Mouse (Mus musculus) heart, postnatal 4 days (tissue): Measurements from ENCODE around the gene Cdx2. TPM values are rescaled to one million over a fixed set of nuclear protein-coding genes. Genes with fewer than 3 reads are reported as not detected.
A peak's percentile ranks its signal among the peaks of the same experiment; 100 is the strongest.

Experiments
- DNase-seq: peaks from one replicate; pipeline ENCODE4 v3.0.0; 2021
- total RNA-seq, 2 experiments: library from RNA; stranded (reverse); gene quantifications; 2 replicates each; pipeline ENCODE4 v1.2.3; 2021

The Cdx2 gene
- total RNA-seq, 2 experiments from 2014 or later: not detected

DNA sequence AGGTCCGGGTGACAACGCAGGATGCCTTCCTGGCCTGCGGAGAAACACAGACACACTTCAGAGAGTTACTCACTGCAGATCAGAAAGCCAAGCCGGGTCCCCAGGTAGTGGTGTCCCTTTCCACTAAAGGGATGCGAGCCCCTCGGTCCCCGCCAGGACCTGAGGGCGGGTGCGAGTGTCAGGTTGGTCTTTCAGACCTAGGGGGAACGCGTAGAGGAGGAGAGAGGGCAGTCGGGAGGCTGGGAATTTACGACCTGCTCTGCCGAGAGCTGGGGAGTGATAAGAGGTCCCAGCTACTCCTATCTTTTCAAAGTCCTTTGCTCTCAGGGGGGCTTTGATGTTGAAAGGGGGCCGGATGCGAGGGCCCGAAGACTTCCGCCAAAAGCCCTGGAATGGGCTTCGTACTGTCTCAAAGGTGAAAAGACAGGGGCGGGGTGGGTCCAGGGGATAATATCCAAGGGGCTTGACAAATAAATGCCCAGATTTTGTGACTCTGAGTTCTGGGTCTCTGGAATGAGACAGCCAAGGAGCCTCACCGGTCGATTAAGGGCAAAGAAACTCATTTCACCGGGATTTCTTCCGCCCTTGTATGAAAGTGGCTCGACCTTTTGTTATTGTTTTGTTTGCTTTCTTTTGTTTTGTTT, 8.5 kb upstream of the Cdx2 start:
- no peak for DNase-seq

DNA sequence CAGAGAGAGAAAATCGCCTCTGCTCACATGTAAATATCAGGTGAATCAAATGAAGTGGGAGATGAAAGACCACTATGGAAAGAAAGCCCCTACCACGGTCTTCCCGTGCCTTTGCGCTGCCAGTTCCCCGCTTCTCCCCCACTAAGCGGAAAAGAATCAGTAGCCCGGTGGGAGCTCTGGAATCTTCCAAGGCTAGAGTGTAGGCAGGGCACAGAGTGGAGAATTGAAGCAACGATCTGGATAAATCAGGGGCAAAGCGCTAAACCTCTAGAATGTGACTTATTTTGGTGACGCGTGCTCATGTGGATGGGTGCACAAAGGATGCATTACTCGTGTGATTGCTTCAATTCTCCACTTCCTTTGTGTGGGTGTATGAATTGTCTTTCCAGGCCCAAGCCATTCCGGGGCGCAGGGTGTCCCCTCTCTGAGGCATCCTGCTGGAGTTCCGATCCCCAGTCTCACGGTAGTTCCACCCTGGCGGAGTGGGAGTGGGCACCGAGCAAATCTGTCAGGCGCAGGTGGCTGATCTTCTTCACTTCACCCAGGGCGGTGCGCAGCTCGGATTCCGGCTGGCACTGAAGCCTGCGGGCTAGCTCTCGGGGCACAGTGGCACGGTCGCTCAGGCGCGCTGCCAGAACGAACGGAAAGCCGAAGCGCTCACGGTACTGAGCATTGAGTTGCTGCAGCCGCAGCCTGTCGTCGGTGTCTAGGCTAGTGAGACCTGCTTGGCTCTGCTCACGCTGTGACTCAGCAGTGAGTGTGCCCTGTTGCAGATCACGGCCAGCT, 7.8 kb upstream of the Cdx2 start:
- no peak for DNase-seq

DNA sequence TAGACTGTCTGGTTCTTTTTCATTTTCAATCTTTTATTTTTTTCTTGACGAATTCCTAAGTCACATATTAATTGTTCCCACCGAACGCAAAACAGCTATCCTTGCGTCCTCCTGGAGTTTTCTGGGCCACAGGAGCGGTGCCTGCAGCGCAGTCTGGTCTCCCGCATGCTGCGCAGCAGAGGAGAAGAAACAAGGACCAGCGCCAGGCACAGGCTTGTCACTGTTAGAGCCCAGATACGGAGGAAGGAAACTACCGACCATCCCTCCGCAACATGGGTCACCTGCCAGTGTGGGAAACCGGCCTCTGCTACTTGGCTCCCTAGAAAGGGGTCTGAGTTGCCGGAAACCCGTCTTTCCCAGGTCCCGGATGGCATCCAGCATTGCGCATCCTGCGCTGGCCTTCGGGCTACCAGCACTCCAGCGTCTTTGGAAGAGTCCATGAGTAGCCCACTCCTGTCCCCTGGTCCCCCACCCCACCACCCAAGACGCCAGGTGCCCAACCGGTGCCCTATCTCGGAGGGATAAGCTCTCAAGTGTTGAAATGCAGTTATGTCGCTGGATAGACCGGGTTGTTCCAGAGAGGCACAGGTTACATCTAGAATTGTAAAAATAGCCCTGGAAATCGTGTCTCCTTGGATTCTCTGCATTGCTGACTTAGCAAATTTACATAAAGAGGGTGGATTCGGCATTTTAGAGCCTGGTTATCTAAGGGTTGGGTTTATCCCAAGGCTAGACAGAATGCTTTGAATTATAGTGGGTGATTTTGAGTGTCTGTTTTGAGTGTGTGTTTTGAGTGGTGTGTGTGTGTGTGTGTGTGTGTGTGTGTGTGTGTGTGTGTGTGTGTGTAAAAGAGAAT, 6.0 kb upstream of the Cdx2 start:
- DNase-seq: no peak

DNA sequence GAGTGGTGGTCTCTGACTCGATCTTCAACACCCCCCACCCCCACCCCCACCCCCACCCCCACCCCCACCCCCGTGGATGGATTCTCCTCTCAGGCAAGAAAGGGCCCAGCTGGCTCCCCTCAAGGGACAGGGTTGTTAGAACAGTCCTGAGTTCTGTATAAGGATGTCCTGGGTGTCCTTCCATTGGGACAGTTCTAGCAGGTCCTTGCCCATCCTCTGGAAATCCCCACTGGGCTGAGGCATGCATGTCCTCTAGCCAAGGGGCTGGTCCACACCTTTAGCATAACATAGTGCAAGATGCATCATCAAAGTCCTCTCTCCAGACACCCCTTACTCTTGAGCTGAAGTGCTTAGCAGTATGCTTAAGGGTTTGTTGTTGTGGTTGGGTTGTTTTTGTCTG, 2.7 kb upstream of the Cdx2 start:
- DNase-seq: no peak

DNA sequence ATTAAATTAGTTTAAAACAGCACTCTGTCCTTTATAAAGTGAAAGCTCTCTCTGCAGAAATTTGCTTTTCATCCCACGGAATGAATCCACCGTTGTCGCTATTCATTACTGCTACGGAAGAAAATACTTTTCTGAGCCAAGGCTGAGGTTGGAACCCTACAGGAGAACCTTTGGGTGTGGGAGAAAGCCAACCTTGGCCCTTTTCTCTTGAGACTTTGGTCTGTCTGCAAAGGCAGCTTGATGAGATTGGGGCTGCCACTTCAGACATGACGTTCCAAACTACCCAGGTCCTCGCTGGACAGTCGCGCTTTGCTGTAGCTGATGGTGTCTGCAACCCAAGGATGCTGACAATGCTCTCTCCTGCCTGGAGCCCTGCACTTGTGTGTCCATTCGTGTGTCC, 1.4 kb upstream of the Cdx2 start:
- DNase-seq: no peak

DNA sequence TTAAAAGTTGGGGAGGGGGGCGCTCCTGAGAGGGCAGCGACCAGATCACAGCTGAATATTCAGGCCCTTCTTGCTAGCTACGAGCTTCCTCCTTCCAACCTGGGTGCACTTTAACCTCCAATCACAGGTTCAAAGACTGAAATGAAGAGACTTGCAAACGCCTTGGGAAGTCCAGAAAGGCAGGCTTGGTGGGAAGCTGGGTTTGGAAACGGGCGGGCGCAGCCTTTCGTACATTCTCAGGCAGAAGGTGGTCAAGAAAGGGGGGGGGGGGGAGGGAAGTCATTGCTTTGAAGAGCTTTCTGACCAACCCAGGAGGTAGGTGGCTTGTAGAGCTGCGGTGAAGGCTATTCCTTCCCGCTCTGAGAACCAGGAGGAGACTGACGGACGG, 322 bp upstream of the Cdx2 start:
- no peak for DNase-seq

DNA sequence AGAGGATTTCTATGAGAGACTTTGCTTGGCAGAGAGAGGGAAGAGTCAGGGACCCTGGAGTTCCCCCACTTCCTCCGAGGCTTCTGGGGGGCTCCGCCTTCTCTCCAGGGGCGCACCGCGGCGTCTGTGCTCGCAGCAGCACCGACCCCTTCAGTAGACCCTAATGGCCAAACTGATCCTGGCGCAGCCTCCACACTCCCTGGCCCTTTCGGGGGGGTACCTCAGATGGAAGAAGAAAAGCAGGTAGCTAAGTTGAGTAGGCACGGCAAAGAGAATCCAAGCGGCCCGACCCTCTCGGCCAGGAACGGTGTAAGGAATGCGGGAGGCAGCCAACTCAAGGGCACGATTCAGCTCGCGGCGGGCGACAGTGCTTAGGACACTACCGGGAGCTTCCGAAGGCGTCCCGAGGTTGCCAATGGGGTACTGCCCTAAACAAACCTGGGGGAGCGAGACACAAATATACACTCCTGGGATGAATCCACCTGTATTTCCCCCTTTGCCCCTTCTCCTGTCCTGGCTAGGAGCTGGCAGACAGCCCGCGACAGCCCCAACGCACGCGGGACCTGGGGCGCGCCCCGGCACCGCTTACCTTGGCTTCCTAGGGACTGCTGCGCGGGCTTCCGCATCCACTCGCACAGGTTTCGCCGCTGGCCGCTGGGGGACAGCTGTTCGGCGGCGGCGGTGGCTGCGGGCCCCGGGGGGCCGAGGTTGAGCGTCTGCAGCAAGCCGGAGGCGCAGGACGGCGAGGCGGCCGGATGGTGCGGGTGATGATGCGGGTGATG, 1.0 kb downstream of the Cdx2 start:
- no peak for DNase-seq

DNA sequence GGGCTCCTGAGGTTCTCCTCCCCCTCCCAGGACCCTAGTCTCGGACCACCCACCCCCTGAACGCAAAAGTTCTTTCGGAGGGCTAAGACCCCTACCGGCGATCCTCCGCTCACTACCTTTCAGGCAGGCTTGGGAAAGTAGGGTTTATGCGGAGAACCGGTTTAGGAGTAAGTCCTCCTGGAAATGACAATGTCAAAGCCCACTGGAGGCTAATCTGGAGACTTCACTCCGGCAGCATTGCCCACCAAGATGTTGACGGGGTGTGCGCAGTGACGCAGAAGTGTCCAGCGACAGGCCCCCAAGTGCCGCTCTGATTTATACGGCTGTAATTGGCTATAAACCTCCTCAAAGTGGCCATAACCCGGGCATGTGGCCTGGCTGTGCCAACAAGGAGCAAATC, 1.9 kb downstream of the Cdx2 start:
- no peak for DNase-seq

DNA sequence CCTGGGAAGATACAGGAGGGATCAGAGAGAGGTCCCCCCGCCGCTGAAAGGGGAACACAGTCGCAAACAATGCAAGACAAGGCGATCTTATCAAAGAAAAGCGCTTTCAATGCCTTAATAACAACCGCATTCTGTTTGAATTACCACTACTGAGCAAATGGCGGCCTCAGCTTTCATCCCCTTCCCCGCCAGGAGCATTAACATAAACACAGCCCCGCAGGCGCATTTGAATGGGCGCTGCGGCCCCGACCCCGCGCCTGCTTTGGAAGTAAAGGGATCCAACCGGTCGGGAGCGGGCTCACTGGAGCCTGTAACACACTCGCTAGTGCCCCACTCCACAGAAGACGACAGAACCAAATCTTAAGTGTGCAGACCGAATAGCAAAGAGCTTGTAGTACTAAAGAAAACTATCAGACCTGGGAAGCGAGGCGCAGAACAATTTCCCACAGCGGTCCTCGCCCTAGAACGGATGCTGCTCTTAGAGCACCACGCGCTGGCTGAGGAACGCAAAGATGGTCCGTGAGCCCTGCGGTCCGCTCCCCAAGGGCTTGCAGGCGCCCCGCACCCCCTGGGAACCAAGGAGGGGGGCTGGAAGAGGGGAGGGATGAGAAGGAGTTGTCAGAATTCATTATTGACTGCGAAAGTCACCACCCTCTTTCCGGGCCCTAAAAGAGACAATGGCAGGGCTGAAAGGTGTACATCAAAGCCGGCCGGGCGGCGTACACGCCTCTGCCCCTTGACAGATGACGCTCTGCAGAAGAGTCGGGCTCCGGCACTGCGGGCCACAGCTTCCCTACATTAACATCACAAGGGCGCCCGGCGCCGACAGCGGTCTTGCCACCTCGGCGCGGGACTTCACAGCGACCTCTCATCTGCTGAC, 2.6 kb downstream of the Cdx2 start:
- DNase-seq: no peak

DNA sequence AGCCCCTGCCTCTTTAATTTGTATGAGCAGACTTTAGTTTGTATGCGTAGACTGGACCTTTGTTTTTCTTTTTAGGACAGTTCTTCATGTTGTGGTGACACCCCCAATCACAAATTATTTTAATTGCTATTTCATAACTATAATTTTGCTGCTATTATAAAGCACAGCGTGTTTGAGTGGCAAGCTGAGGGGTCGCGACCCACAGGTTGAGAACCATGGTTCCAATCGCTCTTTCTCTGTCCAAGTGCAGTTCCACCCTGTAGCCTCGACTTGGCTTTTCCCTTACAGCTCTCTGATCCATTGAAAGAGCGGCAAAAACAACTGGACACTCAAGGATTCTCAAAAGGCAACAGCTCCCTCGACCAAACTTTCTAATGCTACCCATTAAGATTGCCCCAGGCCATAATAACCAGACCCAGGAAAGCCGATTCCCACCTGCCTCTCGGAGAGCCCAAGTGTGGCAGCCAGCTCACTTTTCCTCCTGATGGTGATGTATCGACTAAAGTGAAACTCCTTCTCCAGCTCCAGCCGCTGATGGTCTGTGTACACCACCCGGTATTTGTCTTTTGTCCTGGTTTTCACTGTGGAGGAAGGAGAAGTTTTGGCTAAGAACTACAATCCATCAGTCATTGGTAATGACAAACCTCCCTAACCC, 4.2 kb downstream of the Cdx2 start:
- no peak for DNase-seq

DNA sequence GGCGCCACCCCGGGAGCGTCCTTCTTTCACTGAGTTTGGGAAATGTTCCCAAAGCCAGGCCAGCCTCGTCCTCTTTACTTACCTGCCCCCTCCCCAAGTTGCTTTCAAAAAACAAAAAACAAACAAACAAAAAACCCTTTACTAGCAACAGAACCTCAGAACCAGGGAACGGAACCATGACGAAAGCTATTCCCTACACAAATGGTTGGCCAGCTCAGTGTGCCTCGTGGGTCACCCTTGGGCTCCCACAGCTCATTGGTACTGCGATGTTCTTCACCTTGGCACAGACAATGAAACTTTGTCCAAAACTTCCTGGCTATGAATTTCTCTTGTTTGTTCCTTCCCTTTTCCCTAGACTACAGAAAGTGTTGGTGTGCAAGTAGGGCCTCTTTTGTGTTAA, 4.9 kb downstream of the Cdx2 start:
- DNase-seq: no peak

DNA sequence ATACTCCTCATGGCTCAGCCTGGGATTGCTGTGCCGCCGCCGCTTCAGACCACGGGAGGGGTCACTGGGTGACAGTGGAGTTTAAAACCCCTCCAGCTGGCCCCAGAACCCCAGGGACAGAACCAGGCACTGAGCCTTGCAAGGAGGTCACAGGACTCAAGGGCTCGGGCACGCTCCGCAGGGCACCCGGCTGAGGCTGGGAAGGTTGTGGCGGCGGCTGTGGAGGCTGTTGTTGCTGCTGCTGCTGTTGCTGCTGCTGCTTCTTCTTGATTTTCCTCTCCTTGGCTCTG, 5.3 kb downstream of the Cdx2 start:
- DNase-seq: no peak

DNA sequence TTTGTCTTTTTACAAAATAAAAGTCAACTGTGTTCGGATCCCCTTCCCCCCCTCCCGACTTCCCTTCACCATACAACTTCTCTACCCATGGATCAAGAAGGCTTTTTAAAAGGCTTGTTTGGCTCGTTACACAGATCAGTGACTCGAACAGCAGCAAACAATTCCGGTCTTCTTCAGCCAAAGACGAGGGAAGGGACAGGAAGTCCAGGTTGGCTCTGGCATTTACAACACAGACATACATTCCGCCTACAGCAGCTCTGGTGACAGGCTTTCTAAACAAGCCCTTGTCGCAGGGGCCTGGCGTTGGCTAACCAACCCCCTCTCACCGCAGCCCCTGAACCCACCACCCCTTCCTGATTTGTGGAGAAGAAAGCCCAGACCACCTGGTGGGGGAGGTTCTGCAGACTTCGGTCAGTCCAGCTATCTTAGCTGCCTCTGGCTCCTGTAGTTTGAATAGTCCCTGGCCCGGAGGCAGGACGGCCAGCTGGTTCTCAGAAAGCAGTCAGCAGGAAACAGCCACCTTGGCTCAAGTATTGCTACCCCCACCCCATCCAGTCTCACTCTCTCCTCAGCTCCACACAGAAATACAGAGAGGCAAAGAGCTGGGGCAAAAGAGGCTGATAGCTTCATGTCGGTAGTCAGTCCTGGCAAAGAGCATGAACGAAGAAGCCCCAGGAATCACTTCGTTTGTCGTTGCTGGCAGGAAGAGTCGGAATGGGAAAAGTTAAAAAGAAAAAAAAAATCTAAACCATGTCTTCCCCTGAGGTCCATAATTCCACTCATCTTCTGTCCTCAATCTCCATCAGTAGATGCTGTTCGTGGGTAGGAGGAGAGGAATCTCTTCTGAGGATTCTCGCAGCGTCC, 5.9 kb downstream of the Cdx2 start:
- no peak for DNase-seq

DNA sequence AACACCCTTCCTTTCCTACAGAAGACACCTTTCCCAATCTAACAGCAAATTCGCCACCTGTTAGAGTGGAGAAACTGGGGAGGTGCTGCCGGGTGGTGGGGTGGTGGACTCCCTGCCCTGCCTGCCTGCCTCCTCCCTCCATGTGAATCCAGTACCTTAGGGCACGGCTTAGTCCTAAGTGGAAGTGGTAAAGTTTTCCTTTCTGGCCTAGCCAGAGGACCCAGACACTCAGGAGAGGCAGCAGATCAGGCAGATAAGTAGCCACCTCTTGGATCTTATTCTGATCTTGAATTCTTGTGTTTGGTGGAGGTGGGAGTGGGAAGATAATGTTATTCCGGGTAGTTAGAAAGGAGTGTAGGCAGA, 7.1 kb downstream of the Cdx2 start:
- DNase-seq: no peak

DNA sequence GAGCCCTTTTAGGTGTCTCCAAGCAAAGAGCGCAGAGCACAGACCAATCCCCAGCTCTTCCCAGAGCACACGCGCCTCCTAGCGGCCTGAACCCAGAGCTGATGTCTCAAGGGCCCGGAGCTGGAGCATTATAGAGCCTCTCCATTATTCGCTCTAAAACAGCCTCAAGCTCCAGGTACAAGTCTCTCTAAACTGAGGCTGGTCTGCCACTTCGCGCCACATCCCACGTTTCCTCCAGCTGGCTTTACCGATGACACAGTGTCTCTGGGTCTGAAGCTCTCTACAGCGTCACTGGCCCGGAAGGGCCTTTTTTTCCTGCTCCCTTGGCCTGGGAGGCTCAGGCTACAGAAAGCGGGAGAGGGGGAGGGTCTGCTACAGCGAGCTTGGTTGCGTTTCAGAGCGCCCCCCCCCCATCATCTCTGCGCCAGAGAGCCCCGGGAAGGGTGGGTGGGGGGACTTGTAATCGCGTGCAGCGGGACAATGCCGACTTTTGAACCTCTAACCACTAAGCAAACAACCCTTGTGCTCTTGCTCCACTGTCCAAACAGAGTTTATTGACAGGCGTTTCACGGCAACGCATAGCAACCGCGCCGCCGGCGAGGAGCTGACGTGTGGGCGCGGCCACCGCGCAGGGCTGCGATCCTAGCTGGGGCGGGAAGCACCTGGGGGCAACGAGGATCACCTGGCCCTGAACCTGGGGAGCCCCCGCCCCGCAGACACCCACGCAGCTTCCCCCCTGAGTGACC, 7.6 kb downstream of the Cdx2 start:
- peak; percentile 59 for DNase-seq

DNA sequence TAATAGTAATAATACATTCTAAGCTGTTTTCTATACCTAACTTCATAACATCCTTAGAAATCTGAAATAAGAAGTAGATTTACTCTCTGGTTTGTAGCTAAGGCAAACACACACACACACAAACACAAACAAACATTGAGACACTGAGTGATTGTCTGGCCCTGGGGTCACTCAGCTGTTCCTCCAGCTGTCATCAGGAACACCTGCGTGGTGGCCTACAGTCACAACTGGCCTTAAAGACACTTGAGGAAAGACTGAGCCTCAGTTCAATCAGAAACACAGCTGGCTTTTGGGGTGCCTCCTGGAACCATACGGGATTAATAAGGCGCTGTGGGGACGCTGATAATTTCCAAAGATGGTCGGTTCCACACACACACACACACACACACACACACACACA, 9.8 kb downstream of the Cdx2 start:
- no peak for DNase-seq

DNA sequence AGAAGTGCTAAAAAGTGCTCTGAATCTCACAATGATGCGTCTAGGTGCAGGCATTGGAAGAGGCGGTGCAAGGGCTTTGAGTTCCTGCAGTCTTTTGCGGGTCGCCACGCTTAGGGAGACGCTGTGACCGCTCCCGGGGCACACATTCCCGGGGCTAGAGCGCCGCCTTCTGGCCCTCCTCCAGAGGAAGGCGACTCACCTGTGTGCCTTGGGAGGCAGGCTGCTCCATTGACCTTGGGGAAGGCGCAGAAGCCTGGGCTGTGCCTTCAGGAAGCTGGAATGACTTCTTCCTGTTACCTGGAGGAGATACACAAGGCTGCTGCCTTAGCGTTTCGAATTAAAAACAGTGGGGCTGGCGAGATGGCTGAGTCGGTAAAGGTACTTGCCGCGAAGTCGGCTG, 12.9 kb downstream of the Cdx2 start:
- DNase-seq: no peak

DNA sequence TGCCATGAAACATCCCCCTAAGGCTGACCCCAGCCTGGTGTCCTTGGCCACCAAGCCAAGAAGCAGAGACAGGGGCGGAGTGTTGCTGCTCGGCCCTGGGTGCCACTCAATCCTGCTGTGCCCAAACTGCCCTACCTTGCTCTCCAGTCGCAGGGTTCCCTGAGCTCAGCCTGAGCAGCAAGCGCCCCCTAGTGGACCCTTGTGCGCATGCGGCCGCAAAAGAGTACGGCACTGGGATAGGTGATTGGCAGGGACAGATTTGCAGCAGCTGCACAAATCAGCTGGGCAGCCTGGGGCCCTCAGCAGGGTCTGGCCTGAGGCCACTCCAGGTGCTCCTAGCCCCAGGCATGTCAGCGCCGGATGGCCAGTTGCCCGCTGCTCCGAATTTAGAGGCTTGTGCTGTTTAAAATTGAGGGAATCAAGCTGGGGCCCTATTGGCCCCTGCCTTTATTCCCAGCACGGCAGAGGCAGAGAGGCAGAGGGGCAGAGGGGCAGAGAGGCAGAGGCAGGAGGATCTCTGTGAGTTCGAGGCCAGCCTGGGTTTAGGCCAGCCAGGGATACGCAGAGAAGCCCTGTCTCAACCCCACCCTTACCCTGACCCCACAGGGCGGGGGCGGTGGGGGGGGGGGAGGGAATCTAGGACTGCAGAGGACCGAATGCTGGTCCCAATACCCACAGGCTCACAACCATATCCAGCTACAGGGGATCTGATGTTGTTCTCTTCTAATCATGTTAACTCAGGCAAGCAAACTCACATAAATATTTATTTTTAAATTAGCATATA, 13.8 kb downstream of the Cdx2 start:
- peak; percentile 75 for DNase-seq
